Mouse (Mus musculus) heart, postnatal 0 days (tissue): Measurements from ENCODE around the gene Nrf1.

Source experiments
- CTCF ChIP-seq: IDR thresholded peaks from 2 replicates; pipeline ENCODE4 v1.5.1; 2016; ENCODE audit warnings: antibody characterized with exemption, control low read depth, low read depth
- EP300 ChIP-seq: IDR thresholded peaks from 2 replicates; pipeline ENCODE4 v1.6.1; 2016; ENCODE audit warnings: antibody characterized with exemption, low read depth

DNA sequence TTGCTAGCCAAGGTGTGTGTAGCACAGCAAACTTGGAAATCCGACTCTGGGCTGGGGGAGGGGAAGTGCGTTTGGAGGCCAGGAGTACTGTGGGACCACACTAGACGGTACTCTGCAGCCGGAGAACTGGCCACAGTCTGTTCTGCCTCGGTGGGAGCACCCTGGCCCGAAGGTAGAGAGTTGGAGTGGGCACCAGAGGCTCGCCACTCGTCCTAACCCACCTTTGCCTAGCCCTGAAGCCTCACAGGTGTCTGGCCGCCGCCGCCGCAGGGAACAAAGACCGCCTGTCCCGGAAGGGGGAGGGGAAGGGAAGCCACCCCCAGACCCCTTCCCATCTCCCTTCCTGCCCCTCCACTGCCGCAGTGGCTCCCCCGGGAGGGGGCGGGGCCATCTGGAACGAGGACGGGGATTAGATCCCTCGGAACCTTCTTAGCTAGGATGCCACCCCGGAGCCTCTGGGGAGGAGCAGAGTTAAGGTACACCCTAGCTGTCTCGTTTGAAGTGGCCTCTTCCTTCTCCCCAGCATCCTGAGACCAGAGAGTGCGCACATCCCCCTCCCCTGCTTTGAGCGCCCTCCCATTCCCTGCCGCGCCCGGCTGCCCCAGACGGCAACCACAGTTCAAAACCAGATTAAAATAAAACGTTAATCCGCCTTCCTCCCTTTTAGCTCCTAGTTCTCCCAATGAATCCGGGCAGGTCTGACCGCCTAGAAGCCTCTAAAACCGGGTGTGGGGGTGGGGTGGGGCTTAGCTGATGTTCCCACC lies 126.9 kb downstream of the Nrf1 start:
- no peak for TF ChIP-seq EP300
- no peak for TF ChIP-seq CTCF
